Mouse (Mus musculus): ENCODE measurements at regions not wholly inside any gene's neighbourhood (a gene's known extent, or its start where the extent isn't known, plus 50 kb on each side); places are given as distances from the start of the nearest gene placed in this dataset.

- TF ChIP-seq CTCF (IDR thresholded peaks at IDR 0.05; ENCODE audit: low read depth) (no peak), EP300 (optimal IDR thresholded peaks at IDR 0.05) (no peak)
These were observed 98.9 kb upstream of the Tmtc1 start for GRCm38 (mm10) chr6:148543047-148543446.

Data from stomach, postnatal 0 days (tissue).